Mouse (Mus musculus): ENCODE data around the gene Ubxn6. TPM values are rescaled to one million over a fixed set of nuclear protein-coding genes. Genes with fewer than 3 reads are reported as not detected.

The Ubxn6 gene
- polyA plus RNA-seq, 1 experiment from 2014 or later: 30.2 TPM

GRCm38 (mm10) chr17:56036176-56036900 lies 38.5 kb downstream of the Ubxn6 start, which contains the start of gene Sh3gl1:
Gene Sh3gl1, minus strand, starts transcription at chr17:56036635.
- DNase-seq (ENCODE audit: extremely low spot score, low spot score): peak; percentile 99
- H3K9me3 ChIP-seq: no peaks in the 10 kb centered on the region
- H3K4me1 ChIP-seq: peaks cover 33% of the 10 kb centered on the region
- no peaks in the 10 kb centered on the region for H3K27me3 ChIP-seq (ENCODE audit: poor library complexity, severe bottlenecking)
- peak within 1 kb of the TSS; percentile 92 for H3K4me3 ChIP-seq
- H3K27ac ChIP-seq: peak within 1 kb of the TSS; percentile 94
- WGBS: under 1% methylated on average over 74 of the region's 74 CpGs
- H3K36me3 ChIP-seq (replicated peaks): peaks cover 36% of the 10 kb centered on the region

- WGBS: 83% methylated on average over 4 of the region's 4 CpGs
- H3K36me3 ChIP-seq (replicated peaks): peaks cover 47% of the 10 kb centered on the region
- H3K27me3 ChIP-seq (ENCODE audit: poor library complexity, severe bottlenecking): no peaks in the 10 kb centered on the region
- H3K4me1 ChIP-seq: peaks cover 27% of the 10 kb centered on the region
- DNase-seq (ENCODE audit: extremely low spot score, low spot score): no peak
- no peaks in the 10 kb centered on the region for H3K9me3 ChIP-seq
- H3K4me3 ChIP-seq: peak overlapping the region; percentile 92
- no peak overlapping the region for H3K27ac ChIP-seq
Measured at GRCm38 (mm10) chr17:56035216-56035615, 39.6 kb downstream of the Ubxn6 start.

- WGBS: 85% methylated on average over 6 of the region's 6 CpGs
- peak overlapping the region; percentile 92; the same call in 1 of the 2 replicates for H3K4me3 ChIP-seq
Measured at GRCm38 (mm10) chr17:56034726-56035100, 40.1 kb downstream of the Ubxn6 start.

GRCm38 (mm10) chr17:56034040-56034725 lies 40.6 kb downstream of the Ubxn6 start:
- Histone ChIP-seq H3K27ac (no peak overlapping the region), H3K4me1 (peaks cover 27% of the 10 kb centered on the region), H3K36me3 (replicated peaks) (peaks cover 58% of the 10 kb centered on the region), H3K4me3 (peak overlapping the region; percentile 92; the same call in 1 of the 2 replicates), H3K9me3 (no peaks in the 10 kb centered on the region), H3K27me3 (ENCODE audit: poor library complexity, severe bottlenecking) (no peaks in the 10 kb centered on the region)
- no peak for DNase-seq (ENCODE audit: extremely low spot score, low spot score)
- WGBS: 95% methylated on average over 7 of the region's 7 CpGs

More at GRCm38 (mm10) chr17:56034726-56035100, 40.1 kb downstream of the Ubxn6 start:
- Histone ChIP-seq H3K9me3 (no peaks in the 10 kb centered on the region), H3K4me1 (peaks cover 27% of the 10 kb centered on the region), H3K27me3 (ENCODE audit: poor library complexity, severe bottlenecking) (no peaks in the 10 kb centered on the region), H3K27ac (no peak overlapping the region), H3K36me3 (replicated peaks) (peaks cover 52% of the 10 kb centered on the region)
- DNase-seq (ENCODE audit: extremely low spot score, low spot score): no peak

- no peak for DNase-seq (ENCODE audit: extremely low spot score, low spot score)
- Histone ChIP-seq H3K27ac (no peak overlapping the region), H3K4me3 (no peak overlapping the region), H3K36me3 (replicated peaks) (peaks cover 71% of the 10 kb centered on the region), H3K9me3 (no peaks in the 10 kb centered on the region), H3K4me1 (peaks cover 27% of the 10 kb centered on the region), H3K27me3 (ENCODE audit: poor library complexity, severe bottlenecking) (no peaks in the 10 kb centered on the region)
- WGBS: 78% methylated on average over 7 of the region's 7 CpGs
Measured at GRCm38 (mm10) chr17:56032831-56033230, 42.0 kb downstream of the Ubxn6 start.

- H3K27me3 ChIP-seq (ENCODE audit: poor library complexity, severe bottlenecking): no peaks in the 10 kb centered on the region
- 84% methylated on average over 6 of the region's 6 CpGs for WGBS
- H3K4me3 ChIP-seq: no peak overlapping the region
- H3K4me1 ChIP-seq: peaks cover 27% of the 10 kb centered on the region
- no peaks in the 10 kb centered on the region for H3K9me3 ChIP-seq
- H3K27ac ChIP-seq: no peak overlapping the region
- H3K36me3 ChIP-seq (replicated peaks): peaks cover 77% of the 10 kb centered on the region
- DNase-seq (ENCODE audit: extremely low spot score, low spot score): no peak
Measured at GRCm38 (mm10) chr17:56032127-56032733, 42.6 kb downstream of the Ubxn6 start.

GRCm38 (mm10) chr17:56031431-56031830 lies 43.4 kb downstream of the Ubxn6 start:
- H3K4me1 ChIP-seq: peaks cover 23% of the 10 kb centered on the region
- peaks cover 83% of the 10 kb centered on the region for H3K36me3 ChIP-seq (replicated peaks)
- H3K9me3 ChIP-seq: no peaks in the 10 kb centered on the region
- no peak for DNase-seq (ENCODE audit: extremely low spot score, low spot score)
- no peak overlapping the region for H3K27ac ChIP-seq
- WGBS: 94% methylated on average over 7 of the region's 7 CpGs
- no peaks in the 10 kb centered on the region for H3K27me3 ChIP-seq (ENCODE audit: poor library complexity, severe bottlenecking)
- H3K4me3 ChIP-seq: no peak overlapping the region

GRCm38 (mm10) chr17:56030919-56031318 lies 43.9 kb downstream of the Ubxn6 start:
- Histone ChIP-seq H3K36me3 (replicated peaks) (peaks cover 88% of the 10 kb centered on the region), H3K27ac (no peak overlapping the region), H3K9me3 (no peaks in the 10 kb centered on the region), H3K4me1 (peaks cover 23% of the 10 kb centered on the region), H3K27me3 (ENCODE audit: poor library complexity, severe bottlenecking) (no peaks in the 10 kb centered on the region), H3K4me3 (no peak overlapping the region)
- DNase-seq (ENCODE audit: extremely low spot score, low spot score): no peak
- 81% methylated on average over 5 of the region's 5 CpGs for WGBS

- whole genome bisulfite sequencing: 92% methylated on average over 9 of the region's 9 CpGs
- H3K27me3 ChIP-seq (ENCODE audit: poor library complexity, severe bottlenecking): no peaks in the 10 kb centered on the region
- no peaks in the 10 kb centered on the region for H3K9me3 ChIP-seq
- H3K4me1 ChIP-seq: peaks cover 19% of the 10 kb centered on the region
- peaks cover 92% of the 10 kb centered on the region for H3K36me3 ChIP-seq (replicated peaks)
- H3K4me3 ChIP-seq: no peak overlapping the region
- no peak overlapping the region for H3K27ac ChIP-seq
- no peak for DNase-seq (ENCODE audit: extremely low spot score, low spot score)
Measured at GRCm38 (mm10) chr17:56030238-56030870, 44.5 kb downstream of the Ubxn6 start.

GRCm38 (mm10) chr17:56027801-56028441 lies 46.9 kb downstream of the Ubxn6 start:
- H3K4me1 ChIP-seq: peaks cover 12% of the 10 kb centered on the region
- no peaks in the 10 kb centered on the region for H3K27me3 ChIP-seq (ENCODE audit: poor library complexity, severe bottlenecking)
- no peak overlapping the region for H3K4me3 ChIP-seq
- H3K27ac ChIP-seq: no peak overlapping the region
- 92% methylated on average over 5 of the region's 5 CpGs for WGBS
- no peaks in the 10 kb centered on the region for H3K9me3 ChIP-seq
- DNase-seq (ENCODE audit: extremely low spot score, low spot score): no peak
- H3K36me3 ChIP-seq (replicated peaks): peaks cover 94% of the 10 kb centered on the region

- WGBS: 80% methylated on average over 1 of the region's 1 CpGs
- H3K36me3 ChIP-seq (replicated peaks): peaks cover 90% of the 10 kb centered on the region
Measured at GRCm38 (mm10) chr17:56026881-56027280, 47.9 kb downstream of the Ubxn6 start.

GRCm38 (mm10) chr17:56026303-56026702 lies 48.5 kb downstream of the Ubxn6 start:
- no peak for DNase-seq (ENCODE audit: extremely low spot score, low spot score)
- Histone ChIP-seq H3K4me1 (peaks cover 15% of the 10 kb centered on the region), H3K9me3 (no peaks in the 10 kb centered on the region), H3K27ac (no peak overlapping the region), H3K36me3 (replicated peaks) (peaks cover 85% of the 10 kb centered on the region), H3K4me3 (no peak overlapping the region), H3K27me3 (ENCODE audit: poor library complexity, severe bottlenecking) (no peaks in the 10 kb centered on the region)
- 97% methylated on average over 1 of the region's 1 CpGs for WGBS

More at GRCm38 (mm10) chr17:56026881-56027280, 47.9 kb downstream of the Ubxn6 start:
- DNase-seq (ENCODE audit: extremely low spot score, low spot score): no peak
- H3K27me3 ChIP-seq (ENCODE audit: poor library complexity, severe bottlenecking): no peaks in the 10 kb centered on the region
- H3K27ac ChIP-seq: no peak overlapping the region
- peaks cover 15% of the 10 kb centered on the region for H3K4me1 ChIP-seq
- H3K4me3 ChIP-seq: no peak overlapping the region
- no peaks in the 10 kb centered on the region for H3K9me3 ChIP-seq
